Mouse (Mus musculus): ENCODE results near the gene Zcwpw1. TPM values are rescaled to one million over a fixed set of nuclear protein-coding genes. Genes with fewer than 3 reads are reported as not detected.
A peak's percentile ranks its signal among the peaks of the same experiment; 100 is the strongest.

Gene Zcwpw1
- polyA plus RNA-seq, 1 experiment from 2014 or later: 27.4 TPM

DNA sequence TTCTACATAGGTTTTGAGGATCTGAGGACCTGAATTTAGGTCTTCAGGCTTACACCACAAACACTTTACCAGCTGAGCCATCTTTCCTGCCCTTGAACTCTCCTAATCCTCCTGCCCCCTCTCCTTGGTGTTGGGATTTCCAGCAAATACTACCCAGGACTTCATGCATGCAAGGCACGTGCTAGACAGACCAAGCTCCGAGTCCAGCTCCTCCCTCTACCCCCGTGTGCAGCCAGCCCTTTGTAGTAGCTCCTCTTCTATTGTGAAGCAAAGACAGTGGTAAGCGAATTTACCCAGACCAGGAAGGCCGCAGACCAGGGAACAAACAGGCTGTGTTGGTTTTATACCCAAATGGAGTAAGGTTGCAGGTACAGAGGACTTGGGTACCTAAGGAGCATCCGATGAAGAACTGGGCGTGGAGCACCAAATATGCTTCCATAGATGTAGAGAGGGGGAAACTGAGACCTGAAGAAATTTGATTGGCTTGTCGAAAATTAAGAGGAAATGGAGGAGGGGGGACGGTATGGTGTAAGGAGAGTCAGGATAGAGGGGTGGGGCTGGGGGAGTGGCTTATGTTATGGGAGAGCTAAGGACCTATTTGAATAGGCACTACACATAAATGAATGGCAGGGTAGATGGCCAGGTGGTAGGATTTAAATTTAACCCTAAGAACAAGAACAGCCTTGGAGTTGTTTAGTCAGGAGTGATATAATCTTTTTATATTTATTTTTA lies 22.8 kb upstream of the Zcwpw1 start:
- WGBS: 64% methylated on average over 9 of the region's 9 CpGs
- no peaks in the 10 kb centered on the region for H3K36me3 ChIP-seq (ENCODE audit: control insufficient read depth, insufficient read depth, low read length)
- H3K4me3 ChIP-seq (ENCODE audit: low read length): no peak overlapping the region
- no peak overlapping the region for H3K9ac ChIP-seq (ENCODE audit: low read depth, low read length)
- no peaks in the 10 kb centered on the region; the same call in 1 of the 2 replicates for H3K9me3 ChIP-seq (ENCODE audit: control insufficient read depth, low read length)
- no peak overlapping the region for H3K27ac ChIP-seq (ENCODE audit: low read depth, low read length)
- H3K4me1 ChIP-seq (ENCODE audit: control insufficient read depth, insufficient read depth, low read length): no peaks in the 10 kb centered on the region
- no peak overlapping the region for H3K4me2 ChIP-seq (replicated peaks; ENCODE audit: low read depth, low read length)
- ATAC-seq (ENCODE audit: low FRiP score, low TSS enrichment): no peak
- H3K27me3 ChIP-seq (ENCODE audit: control insufficient read depth, insufficient read depth, low read length): no peaks in the 10 kb centered on the region

DNA sequence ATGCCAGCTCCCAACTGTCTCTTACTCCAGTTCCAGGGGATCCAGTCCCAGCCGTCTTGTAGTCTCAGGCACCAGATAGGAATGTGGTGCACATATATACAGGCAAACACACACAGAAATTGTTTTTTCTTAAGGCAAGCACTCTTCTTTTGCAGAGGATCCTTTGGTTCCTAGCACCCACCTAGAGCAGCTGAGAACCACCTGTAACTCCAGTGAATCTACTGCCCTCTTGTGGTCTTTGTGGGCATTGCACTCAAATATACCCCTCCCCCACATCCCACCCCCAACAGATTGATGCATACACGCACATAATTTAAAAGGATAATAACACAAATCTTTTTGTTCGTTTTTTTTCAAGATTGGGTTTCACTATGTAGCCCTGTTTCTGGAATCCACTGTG lies 21.3 kb upstream of the Zcwpw1 start:
- H3K9ac ChIP-seq (ENCODE audit: low read depth, low read length): no peak overlapping the region
- no peaks in the 10 kb centered on the region for H3K27me3 ChIP-seq (ENCODE audit: control insufficient read depth, insufficient read depth, low read length)
- ATAC-seq (ENCODE audit: low FRiP score, low TSS enrichment): no peak
- no peak overlapping the region for H3K4me3 ChIP-seq (ENCODE audit: low read length)
- no peaks in the 10 kb centered on the region for H3K4me1 ChIP-seq (ENCODE audit: control insufficient read depth, insufficient read depth, low read length)
- no peaks in the 10 kb centered on the region; the same call in 1 of the 2 replicates for H3K9me3 ChIP-seq (ENCODE audit: control insufficient read depth, low read length)
- no peak overlapping the region for H3K27ac ChIP-seq (ENCODE audit: low read depth, low read length)
- no peaks in the 10 kb centered on the region for H3K36me3 ChIP-seq (ENCODE audit: control insufficient read depth, insufficient read depth, low read length)
- H3K4me2 ChIP-seq (replicated peaks; ENCODE audit: low read depth, low read length): no peak overlapping the region
- 65% methylated on average over 3 of the region's 3 CpGs for WGBS

DNA sequence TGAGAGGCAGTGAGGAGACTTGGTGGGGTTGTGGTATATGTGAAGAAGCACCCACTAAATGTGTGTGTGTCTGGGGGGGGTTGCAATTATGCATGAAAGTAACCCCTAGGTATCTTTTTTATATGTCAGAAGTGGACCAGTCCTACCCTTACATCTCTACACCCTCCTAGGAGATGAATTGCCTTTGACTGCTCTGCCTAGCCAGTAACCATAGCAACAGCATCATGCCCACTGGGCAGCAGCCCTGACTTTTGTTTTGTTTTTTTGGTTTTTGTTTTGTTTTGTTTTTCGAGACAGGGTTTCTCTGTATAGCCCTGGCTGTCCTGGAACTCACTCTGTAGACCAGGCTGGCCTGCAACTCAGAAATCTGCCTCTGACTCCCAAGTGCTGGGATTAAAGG lies 19.1 kb upstream of the Zcwpw1 start:
- no peak overlapping the region for H3K9ac ChIP-seq (ENCODE audit: low read depth, low read length)
- no peak overlapping the region for H3K27ac ChIP-seq (ENCODE audit: low read depth, low read length)
- H3K9me3 ChIP-seq (ENCODE audit: control insufficient read depth, low read length): no peaks in the 10 kb centered on the region; the same call in 1 of the 2 replicates
- no peaks in the 10 kb centered on the region for H3K4me1 ChIP-seq (ENCODE audit: control insufficient read depth, insufficient read depth, low read length)
- ATAC-seq (ENCODE audit: low FRiP score, low TSS enrichment): no peak
- no peaks in the 10 kb centered on the region for H3K27me3 ChIP-seq (ENCODE audit: control insufficient read depth, insufficient read depth, low read length)
- H3K4me2 ChIP-seq (replicated peaks; ENCODE audit: low read depth, low read length): no peak overlapping the region
- WGBS: 79% methylated on average over 1 of the region's 1 CpGs
- no peaks in the 10 kb centered on the region for H3K36me3 ChIP-seq (ENCODE audit: control insufficient read depth, insufficient read depth, low read length)
- no peak overlapping the region for H3K4me3 ChIP-seq (ENCODE audit: low read length)

DNA sequence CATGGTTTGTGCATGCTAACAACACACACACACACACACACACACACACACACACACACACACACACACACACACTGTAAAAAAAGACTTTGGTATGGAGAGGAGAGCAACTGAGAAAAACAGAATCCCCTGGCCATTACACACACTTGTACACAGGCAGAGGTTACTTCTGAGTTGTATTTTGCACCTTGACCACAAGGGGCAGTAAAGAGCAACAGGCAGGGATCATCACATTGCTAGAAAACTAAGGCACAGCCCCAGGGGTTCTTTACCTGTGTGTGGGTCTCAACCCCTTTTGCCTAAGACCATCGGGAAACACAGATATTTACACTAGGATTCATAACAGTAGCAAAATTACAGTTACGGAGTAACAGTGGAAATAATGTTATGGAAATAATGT lies 16.9 kb upstream of the Zcwpw1 start:
- Histone ChIP-seq H3K9ac (ENCODE audit: low read depth, low read length) (no peak overlapping the region), H3K4me1 (ENCODE audit: control insufficient read depth, insufficient read depth, low read length) (no peaks in the 10 kb centered on the region), H3K27ac (ENCODE audit: low read depth, low read length) (no peak overlapping the region), H3K4me2 (replicated peaks; ENCODE audit: low read depth, low read length) (no peak overlapping the region), H3K36me3 (ENCODE audit: control insufficient read depth, insufficient read depth, low read length) (no peaks in the 10 kb centered on the region), H3K27me3 (ENCODE audit: control insufficient read depth, insufficient read depth, low read length) (no peaks in the 10 kb centered on the region), H3K4me3 (ENCODE audit: low read length) (no peak overlapping the region), H3K9me3 (ENCODE audit: control insufficient read depth, low read length) (no peaks in the 10 kb centered on the region; the same call in 1 of the 2 replicates)
- 55% methylated on average over 2 of the region's 2 CpGs for WGBS
- ATAC-seq (ENCODE audit: low FRiP score, low TSS enrichment): no peak

DNA sequence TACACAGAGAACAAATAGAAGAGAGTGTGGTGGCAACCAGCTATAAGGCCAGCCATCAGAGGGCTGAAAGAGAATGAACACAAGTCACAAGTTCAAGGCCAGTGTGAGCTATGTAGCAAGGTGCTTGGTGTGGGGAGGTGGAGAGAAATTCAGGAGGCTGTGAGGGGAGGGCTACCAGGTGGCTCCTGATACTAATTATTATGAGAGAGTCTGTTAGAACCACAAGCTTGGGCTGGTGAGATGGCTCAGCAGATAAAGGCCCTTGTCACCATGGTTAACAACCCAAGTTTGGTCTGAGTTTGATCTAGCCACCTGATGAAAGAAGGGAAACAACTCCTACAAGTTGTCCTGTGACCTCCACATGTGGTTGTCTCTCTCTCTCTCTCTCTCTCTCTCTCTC lies 14.8 kb upstream of the Zcwpw1 start:
- Histone ChIP-seq H3K27ac (ENCODE audit: low read depth, low read length) (no peak overlapping the region), H3K27me3 (ENCODE audit: control insufficient read depth, insufficient read depth, low read length) (no peaks in the 10 kb centered on the region)
- no peak for ATAC-seq (ENCODE audit: low FRiP score, low TSS enrichment)

DNA sequence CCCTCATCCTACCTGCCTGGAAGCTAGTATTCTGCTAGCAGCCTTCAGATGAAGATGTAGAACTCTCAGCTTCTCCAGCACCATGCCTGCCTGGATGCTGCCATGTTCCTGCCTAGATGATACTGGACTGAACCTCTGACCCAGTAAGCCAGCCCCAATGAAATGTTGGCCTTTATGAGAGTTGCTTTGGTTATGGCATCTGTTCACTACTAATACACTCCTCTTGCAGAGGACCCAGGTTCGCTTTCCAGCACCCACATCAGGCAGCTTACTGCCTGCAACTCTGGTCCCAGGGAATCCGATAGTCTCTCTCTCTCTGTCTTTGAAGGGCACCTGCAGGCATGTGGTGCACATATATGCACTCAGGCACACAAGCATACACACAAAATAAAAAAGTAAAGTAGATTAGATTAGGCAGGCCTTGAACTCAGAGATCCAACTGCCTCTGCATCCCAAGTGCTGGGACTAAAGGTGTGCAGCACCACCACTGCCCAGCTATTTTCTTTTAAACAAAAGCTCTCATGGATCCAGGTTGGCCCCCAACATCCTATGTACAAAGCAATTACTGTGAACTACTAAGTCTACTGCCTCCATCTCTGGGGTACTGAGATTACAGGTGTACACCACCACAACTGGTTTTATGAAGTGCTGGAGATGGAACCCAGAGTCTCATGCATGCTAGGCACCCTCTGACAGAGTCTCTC lies 11.9 kb upstream of the Zcwpw1 start:
- Histone ChIP-seq H3K4me1 (ENCODE audit: control insufficient read depth, insufficient read depth, low read length) (0 out of 2 replicates have a peak, but pooled peaks cover 4% of the 10 kb centered on the region), H3K36me3 (ENCODE audit: control insufficient read depth, insufficient read depth, low read length) (peaks cover 9% of the 10 kb centered on the region), H3K27me3 (ENCODE audit: control insufficient read depth, insufficient read depth, low read length) (no peaks in the 10 kb centered on the region), H3K9ac (ENCODE audit: low read depth, low read length) (no peak overlapping the region), H3K9me3 (ENCODE audit: control insufficient read depth, low read length) (no peaks in the 10 kb centered on the region), H3K27ac (ENCODE audit: low read depth, low read length) (no peak overlapping the region), H3K4me2 (replicated peaks; ENCODE audit: low read depth, low read length) (no peak overlapping the region), H3K4me3 (ENCODE audit: low read length) (no peak overlapping the region)
- WGBS: 95% methylated on average over 2 of the region's 2 CpGs
- no peak for ATAC-seq (ENCODE audit: low FRiP score, low TSS enrichment)

More for the DNA sequence above, 14.8 kb upstream of the Zcwpw1 start:
- Histone ChIP-seq H3K4me2 (replicated peaks; ENCODE audit: low read depth, low read length) (no peak overlapping the region), H3K4me3 (ENCODE audit: low read length) (no peak overlapping the region), H3K9me3 (ENCODE audit: control insufficient read depth, low read length) (no peaks in the 10 kb centered on the region), H3K9ac (ENCODE audit: low read depth, low read length) (no peak overlapping the region), H3K4me1 (ENCODE audit: control insufficient read depth, insufficient read depth, low read length) (no peaks in the 10 kb centered on the region), H3K36me3 (ENCODE audit: control insufficient read depth, insufficient read depth, low read length) (no peaks in the 10 kb centered on the region)

DNA sequence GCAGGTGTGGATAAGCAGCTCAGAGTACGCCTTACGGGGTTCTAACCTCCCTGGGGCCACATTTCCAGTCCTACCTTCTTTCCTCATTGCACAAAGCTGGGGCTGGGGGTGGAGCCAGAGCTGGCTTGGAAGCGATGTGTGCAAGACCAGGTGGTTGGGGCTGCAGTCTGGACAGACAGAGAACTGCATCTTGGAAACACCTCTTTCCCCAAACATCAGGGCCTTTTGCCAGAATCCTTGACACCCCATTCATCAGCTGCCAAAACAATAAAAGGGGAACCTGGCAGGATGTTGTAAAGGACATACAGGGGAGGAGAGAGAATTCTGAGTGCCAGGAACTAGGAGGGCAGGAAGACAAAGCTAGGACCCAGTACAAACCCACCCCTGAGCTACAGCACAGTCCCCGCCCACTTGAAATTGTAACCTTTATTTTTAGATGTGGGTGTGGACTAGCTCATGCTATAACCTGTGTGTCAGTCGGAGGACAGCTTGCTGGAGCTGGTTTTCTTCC lies 11.1 kb upstream of the Zcwpw1 start:
- 0 out of 2 replicates have a peak, but pooled peaks have one; percentile 36 for ATAC-seq (ENCODE audit: low FRiP score, low TSS enrichment)
- H3K27me3 ChIP-seq (ENCODE audit: control insufficient read depth, insufficient read depth, low read length): no peaks in the 10 kb centered on the region
- H3K4me2 ChIP-seq (replicated peaks; ENCODE audit: low read depth, low read length): no peak overlapping the region
- no peak overlapping the region for H3K4me3 ChIP-seq (ENCODE audit: low read length)
- WGBS: 29% methylated on average over 5 of the region's 5 CpGs
- no peak overlapping the region for H3K27ac ChIP-seq (ENCODE audit: low read depth, low read length)
- H3K9me3 ChIP-seq (ENCODE audit: control insufficient read depth, low read length): no peaks in the 10 kb centered on the region
- peaks cover 15% of the 10 kb centered on the region for H3K36me3 ChIP-seq (ENCODE audit: control insufficient read depth, insufficient read depth, low read length)
- H3K9ac ChIP-seq (ENCODE audit: low read depth, low read length): no peak overlapping the region
- H3K4me1 ChIP-seq (ENCODE audit: control insufficient read depth, insufficient read depth, low read length): 0 out of 2 replicates have a peak, but pooled peaks cover 4% of the 10 kb centered on the region

DNA sequence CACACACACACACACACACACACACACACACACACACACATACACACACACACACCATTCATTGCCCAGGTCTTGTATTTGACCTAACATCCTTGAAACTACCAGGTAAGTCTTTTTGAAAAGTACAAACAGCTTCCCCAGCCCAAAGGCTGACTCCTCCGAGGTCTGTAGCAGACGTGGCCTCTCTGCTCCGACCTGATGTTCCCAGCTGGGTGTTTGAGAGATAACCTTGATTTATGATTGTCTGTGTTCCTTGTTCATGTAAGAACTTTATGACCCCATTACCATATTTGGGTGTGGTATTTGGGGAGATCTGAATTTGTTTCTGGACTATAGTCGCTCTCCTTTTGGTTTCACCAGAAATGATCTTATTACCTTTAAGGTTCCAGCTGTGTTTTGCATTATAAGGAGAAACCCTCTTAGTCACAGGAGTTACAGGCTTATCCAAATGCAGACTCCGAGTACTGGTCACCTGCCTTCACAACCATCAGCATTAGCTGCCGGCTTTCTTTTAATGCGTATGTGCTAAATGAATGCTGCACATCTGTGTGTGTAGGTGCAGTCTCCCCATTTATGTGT lies 10.2 kb upstream of the Zcwpw1 start:
- Histone ChIP-seq H3K9me3 (ENCODE audit: control insufficient read depth, low read length) (no peaks in the 10 kb centered on the region), H3K4me1 (ENCODE audit: control insufficient read depth, insufficient read depth, low read length) (0 out of 2 replicates have a peak, but pooled peaks cover 4% of the 10 kb centered on the region), H3K27ac (ENCODE audit: low read depth, low read length) (no peak overlapping the region), H3K4me3 (ENCODE audit: low read length) (no peak overlapping the region), H3K9ac (ENCODE audit: low read depth, low read length) (no peak overlapping the region), H3K4me2 (replicated peaks; ENCODE audit: low read depth, low read length) (no peak overlapping the region), H3K27me3 (ENCODE audit: control insufficient read depth, insufficient read depth, low read length) (no peaks in the 10 kb centered on the region), H3K36me3 (ENCODE audit: control insufficient read depth, insufficient read depth, low read length) (peaks cover 24% of the 10 kb centered on the region)
- 60% methylated on average over 7 of the region's 7 CpGs for WGBS
- ATAC-seq (ENCODE audit: low FRiP score, low TSS enrichment): no peak

DNA sequence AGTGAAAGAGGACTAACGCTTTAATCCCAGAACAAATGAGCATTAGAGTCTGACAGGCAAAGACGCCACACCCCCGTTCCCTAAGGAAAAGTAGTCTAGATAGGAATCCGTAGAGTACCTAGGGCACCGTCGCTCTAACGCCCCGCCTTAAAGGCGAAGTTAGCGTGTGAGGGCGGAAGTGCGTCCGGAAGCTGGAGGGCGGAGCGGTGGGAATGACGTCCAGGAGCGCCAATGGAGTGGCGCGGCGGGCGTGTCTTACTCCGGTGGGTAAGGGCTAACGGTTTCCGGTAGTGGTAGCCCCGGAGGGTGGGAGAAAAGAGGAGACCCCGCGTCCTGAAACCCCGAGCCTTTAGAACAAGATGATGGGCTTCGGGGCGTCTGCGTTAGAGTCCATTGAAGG lies 9.0 kb upstream of the Zcwpw1 start, which contains the start of gene Ppp1r35:
Gene Ppp1r35, plus strand, starts transcription at position 215 of the 400 bp plus-strand sequence.
- under 1% methylated on average over 29 of the region's 31 CpGs for WGBS
- H3K4me1 ChIP-seq (ENCODE audit: control insufficient read depth, insufficient read depth, low read length): peaks cover 14% of the 10 kb centered on the region

More for the DNA sequence above, 9.0 kb upstream of the Zcwpw1 start, which contains the start of gene Ppp1r35:
- no peaks in the 10 kb centered on the region for H3K9me3 ChIP-seq (ENCODE audit: control insufficient read depth, low read length)
- peaks cover 37% of the 10 kb centered on the region for H3K36me3 ChIP-seq (ENCODE audit: control insufficient read depth, insufficient read depth, low read length)
- peak within 1 kb of the TSS; percentile 94 for H3K4me3 ChIP-seq (ENCODE audit: low read length)
- no peaks in the 10 kb centered on the region for H3K27me3 ChIP-seq (ENCODE audit: control insufficient read depth, insufficient read depth, low read length)
- H3K4me2 ChIP-seq (replicated peaks; ENCODE audit: low read depth, low read length): peak within 1 kb of the TSS; percentile 96
- peak within 1 kb of the TSS; percentile 86 for H3K27ac ChIP-seq (ENCODE audit: low read depth, low read length)
- H3K9ac ChIP-seq (ENCODE audit: low read depth, low read length): peak within 1 kb of the TSS; percentile 90
- peak; percentile 95 for ATAC-seq (ENCODE audit: low FRiP score, low TSS enrichment)
